Mouse (Mus musculus) midbrain, embryonic 14.5 days (tissue): ENCODE results near the gene Gpr3. TPM values are rescaled to one million over a fixed set of nuclear protein-coding genes. Genes with fewer than 3 reads are reported as not detected.

ENCODE experiments used
- ATAC-seq: fragments of 200-750 bp; cut with Nextera tagmentation; 2 replicates; pipeline ENCODE4 v1.8.0; 2017; ENCODE audit warnings: moderate number of reproducible peaks, moderate library complexity; ENCODE audit not compliant: low FRiP score, low TSS enrichment
- DNase-seq: peaks from one replicate; pipeline ENCODE4 v3.0.0-alpha.2; 2015
- H3K27ac ChIP-seq: fragments of 300-500 bp; sonication (generic); replicated peaks from 2 replicates; pipeline ENCODE4 v1.5.1; 2014; ENCODE audit warnings: mild to moderate bottlenecking, low read depth, low read length, moderate library complexity
- H3K27me3 ChIP-seq: fragments of 300-500 bp; sonication (generic); 2 replicates; pipeline ENCODE4 v1.6.1; 2014; ENCODE audit warnings: low read length, control low read depth, mixed read lengths; ENCODE audit not compliant: control insufficient read depth, insufficient read depth
- H3K36me3 ChIP-seq: fragments of 300-500 bp; sonication (generic); 2 replicates; pipeline ENCODE4 v1.6.1; 2014; ENCODE audit warnings: low read length, control low read depth; ENCODE audit not compliant: control insufficient read depth, insufficient read depth
- H3K4me1 ChIP-seq: fragments of 300-500 bp; sonication (generic); 2 replicates; pipeline ENCODE4 v1.6.1; 2014; ENCODE audit warnings: mild to moderate bottlenecking, antibody characterized with exemption, low read length, control low read depth; ENCODE audit not compliant: control insufficient read depth, insufficient read depth
- H3K4me2 ChIP-seq: fragments of 300-500 bp; sonication (generic); 2 replicates; pipeline ENCODE4 v1.6.1; 2014; ENCODE audit warnings: mild to moderate bottlenecking, low read length, moderate library complexity
- H3K4me3 ChIP-seq: fragments of 300-500 bp; sonication (generic); replicated peaks from 2 replicates; pipeline ENCODE4 v1.5.1; 2014; ENCODE audit warnings: low read depth, low read length
- H3K9ac ChIP-seq: fragments of 300-500 bp; sonication (generic); replicated peaks from 2 replicates; pipeline ENCODE4 v1.6.1; 2014; ENCODE audit warnings: mild to moderate bottlenecking, low read length, moderate library complexity
- H3K9me3 ChIP-seq: fragments of 300-500 bp; sonication (generic); 2 replicates; pipeline ENCODE4 v1.6.1; 2016; ENCODE audit warnings: low read length, control low read depth, mixed read lengths; ENCODE audit not compliant: control insufficient read depth
- WGBS: fragments of 180-500 bp; shearing (Covaris S2); extraction: QIAGEN DNeasy Blood & Tissue Kit; methylation state at CpG from one replicate; pipeline ENCODE4 v1.1.7; 2014; 5-methylcytosine and 5-hydroxymethylcytosine counted together
- polyA plus RNA-seq: library from polyadenylated mRNA; unstranded; fragments of >200 nt; fragmentation: Nextera tagmentation; extraction: Ambion mirVana; gene quantifications from 2 replicates; pipeline ENCODE4 v1.2.1, GENCODE M21; 2014

The Gpr3 gene
- polyA plus RNA-seq, 1 experiment from 2014 or later, result 1.3 TPM

- H3K27me3 ChIP-seq, result no peaks in the 10 kb centered on the region
- H3K9me3 ChIP-seq, result no peaks in the 10 kb centered on the region
- WGBS, result 78% methylated on average over 6 of the region's 6 CpGs
- peaks cover 57% of the 10 kb centered on the region for H3K4me1 ChIP-seq
- H3K4me2 ChIP-seq, result no peak overlapping the region
- H3K4me3 ChIP-seq, result no peak overlapping the region
- peaks cover 21% of the 10 kb centered on the region for H3K36me3 ChIP-seq
- H3K9ac ChIP-seq, result no peak overlapping the region
- H3K27ac ChIP-seq, result no peak overlapping the region
- DNase-seq (no peak), ATAC-seq (no peak)
These were observed 12.6 kb downstream of the Gpr3 start for GRCm38 (mm10) chr4:133199743-133200142.

- Histone ChIP-seq H3K9me3 (no peaks in the 10 kb centered on the region), H3K4me3 (no peak overlapping the region), H3K36me3 (peaks cover 31% of the 10 kb centered on the region), H3K4me2 (no peak overlapping the region), H3K9ac (0 out of 2 replicates have a peak overlapping the region, but pooled peaks have one; percentile 6), H3K27ac (peak overlapping the region; percentile 85), H3K4me1 (peaks cover 48% of the 10 kb centered on the region), H3K27me3 (no peaks in the 10 kb centered on the region)
- WGBS, result 7% methylated on average over 19 of the region's 19 CpGs
- no peak for ATAC-seq
- DNase-seq, result peak; percentile 61
These were observed 13.8 kb downstream of the Gpr3 start for GRCm38 (mm10) chr4:133198337-133199180.

- Histone ChIP-seq H3K27me3 (no peaks in the 10 kb centered on the region), H3K9ac (0 out of 2 replicates have a peak overlapping the region, but pooled peaks have one; percentile 26), H3K4me3 (no peak overlapping the region), H3K4me1 (peaks cover 46% of the 10 kb centered on the region), H3K27ac (peak overlapping the region; percentile 85), H3K36me3 (peaks cover 38% of the 10 kb centered on the region), H3K9me3 (no peaks in the 10 kb centered on the region), H3K4me2 (peak overlapping the region; percentile 17; the same call in 1 of the 2 replicates)
- DNase-seq (peak; percentile 75), ATAC-seq (peak; percentile 32; the same call in 1 of the 2 replicates)
- 16% methylated on average over 13 of the region's 13 CpGs for WGBS
These were observed 14.5 kb downstream of the Gpr3 start for GRCm38 (mm10) chr4:133197801-133198286.

- 8% methylated on average over 5 of the region's 5 CpGs for WGBS
- H3K27me3 ChIP-seq, result no peaks in the 10 kb centered on the region
- no peak for ATAC-seq
- H3K36me3 ChIP-seq, result peaks cover 43% of the 10 kb centered on the region
- peak overlapping the region; percentile 85 for H3K27ac ChIP-seq
- no peak overlapping the region for H3K4me3 ChIP-seq
- peak; percentile 55 for DNase-seq
- peak overlapping the region; percentile 26; the same call in 1 of the 2 replicates for H3K9ac ChIP-seq
- H3K9me3 ChIP-seq, result no peaks in the 10 kb centered on the region
- peak overlapping the region; percentile 17; the same call in 1 of the 2 replicates for H3K4me2 ChIP-seq
- peaks cover 46% of the 10 kb centered on the region for H3K4me1 ChIP-seq
These were observed 15.0 kb downstream of the Gpr3 start for GRCm38 (mm10) chr4:133197355-133197754.

GRCm38 (mm10) chr4:133196852-133197251 is 15.5 kb downstream of the Gpr3 start:
- Histone ChIP-seq H3K9me3 (no peaks in the 10 kb centered on the region), H3K9ac (peak overlapping the region; percentile 26; the same call in 1 of the 2 replicates), H3K27ac (peak overlapping the region; percentile 85), H3K27me3 (no peaks in the 10 kb centered on the region), H3K4me2 (no peak overlapping the region), H3K4me1 (peaks cover 46% of the 10 kb centered on the region), H3K4me3 (no peak overlapping the region), H3K36me3 (peaks cover 47% of the 10 kb centered on the region)
- 11% methylated on average over 7 of the region's 7 CpGs for WGBS
- DNase-seq, result peak; percentile 35
- ATAC-seq, result no peak

- no peaks in the 10 kb centered on the region for H3K9me3 ChIP-seq
- ATAC-seq (no peak), DNase-seq (no peak)
- no peak overlapping the region for H3K4me2 ChIP-seq
- 90% methylated on average over 2 of the region's 2 CpGs for WGBS
- peaks cover 44% of the 10 kb centered on the region for H3K4me1 ChIP-seq
- no peak overlapping the region for H3K9ac ChIP-seq
- peak overlapping the region; percentile 85 for H3K27ac ChIP-seq
- H3K27me3 ChIP-seq, result no peaks in the 10 kb centered on the region
- H3K4me3 ChIP-seq, result no peak overlapping the region
- peaks cover 53% of the 10 kb centered on the region for H3K36me3 ChIP-seq
These were observed 16.2 kb downstream of the Gpr3 start for GRCm38 (mm10) chr4:133196136-133196535.

- Histone ChIP-seq H3K27me3 (no peaks in the 10 kb centered on the region), H3K4me3 (no peak overlapping the region), H3K4me2 (no peak overlapping the region), H3K4me1 (peaks cover 36% of the 10 kb centered on the region), H3K9me3 (no peaks in the 10 kb centered on the region), H3K36me3 (peaks cover 64% of the 10 kb centered on the region), H3K9ac (no peak overlapping the region), H3K27ac (no peak overlapping the region)
- no peak for DNase-seq
- 65% methylated on average over 4 of the region's 4 CpGs for WGBS
- ATAC-seq, result no peak
These were observed 17.3 kb downstream of the Gpr3 start for GRCm38 (mm10) chr4:133195014-133195413.

GRCm38 (mm10) chr4:133194482-133194881 is 17.9 kb downstream of the Gpr3 start:
- Histone ChIP-seq H3K4me1 (peaks cover 32% of the 10 kb centered on the region), H3K4me3 (no peak overlapping the region), H3K9ac (no peak overlapping the region), H3K36me3 (peaks cover 66% of the 10 kb centered on the region), H3K27me3 (no peaks in the 10 kb centered on the region), H3K27ac (no peak overlapping the region), H3K4me2 (no peak overlapping the region), H3K9me3 (no peaks in the 10 kb centered on the region)
- 86% methylated on average over 11 of the region's 11 CpGs for WGBS
- no peak for ATAC-seq
- DNase-seq, result no peak
